8 mouse cellular contexts compared by ENCODE assay signal in genomic region chr6:5255722-5256451, GRCm38 (mm10). TPM values are rescaled to one million over a fixed set of nuclear protein-coding genes. Genes with fewer than 3 reads are reported as not detected.
A peak's percentile ranks its signal among the peaks of the same experiment; 100 is the strongest.
DNase-seq lines count a peak whose midpoint lies in the region; ATAC-seq and TF ChIP-seq lines count a peak whose summit lies in the region.

Gene Pon3 (minus strand): TSS chr6:5256286.

- peak within 1 kb of the TSS; percentile 26; the same call in 1 of the 2 replicates for H3K4me3 ChIP-seq in embryonic facial prominence, embryonic 11.5 days (ENCODE audit: low read depth, low read length)
- H3K4me3 ChIP-seq in kidney, adult 2 months (ENCODE audit: insufficient read depth, low read depth, low read length), result peak within 1 kb of the TSS; percentile 71
- H3K4me3 ChIP-seq in liver, postnatal 0 days (ENCODE audit: low read depth, low read length), result peak within 1 kb of the TSS; percentile 67
- peak within 1 kb of the TSS; percentile 22 for H3K4me3 ChIP-seq in neural tube, embryonic 12.5 days

- no peaks in the 10 kb centered on the region for H3K36me3 ChIP-seq in embryonic facial prominence, embryonic 11.5 days (replicated peaks; ENCODE audit: control insufficient read depth, insufficient read depth, low read depth, low read length)
- H3K36me3 ChIP-seq in kidney, adult 2 months (ENCODE audit: control insufficient read depth, insufficient read depth, low read length), result no peaks in the 10 kb centered on the region
- no peaks in the 10 kb centered on the region for H3K36me3 ChIP-seq in liver, postnatal 0 days (replicated peaks; ENCODE audit: insufficient read depth, low read length)
- no peaks in the 10 kb centered on the region for H3K36me3 ChIP-seq in neural tube, embryonic 12.5 days

- H3K4me1 ChIP-seq in embryonic facial prominence, embryonic 11.5 days (ENCODE audit: control insufficient read depth, insufficient read depth, low read length), result peaks cover 5% of the 10 kb centered on the region
- no peaks in the 10 kb centered on the region for H3K4me1 ChIP-seq in kidney, adult 2 months (ENCODE audit: control insufficient read depth, insufficient read depth, low read length)
- peaks cover 11% of the 10 kb centered on the region for H3K4me1 ChIP-seq in liver, postnatal 0 days (ENCODE audit: insufficient read depth)
- peaks cover 5% of the 10 kb centered on the region; the same call in 1 of the 2 replicates for H3K4me1 ChIP-seq in neural tube, embryonic 12.5 days

- WGBS in embryonic facial prominence, embryonic 11.5 days, result 10% methylated on average over 16 of the region's 16 CpGs
- WGBS in kidney, adult 2 months, result 4% methylated on average over 16 of the region's 16 CpGs
- 2% methylated on average over 16 of the region's 16 CpGs for WGBS in liver, postnatal 0 days (ENCODE audit: insufficient replicate concordance)
- 10% methylated on average over 16 of the region's 16 CpGs for WGBS in neural tube, embryonic 12.5 days

- peak; percentile 22 to 29 for DNase-seq in right cerebral cortex, postnatal 10 days (ENCODE audit: low spot score in 2 of 2)
- no peak for DNase-seq in right cerebral cortex, postnatal 36 days (ENCODE audit: low spot score in 2 of 2)
- DNase-seq in embryonic facial prominence, embryonic 11.5 days (ENCODE audit: low spot score), result peak; percentile 47
- DNase-seq in heart, adult 9 months (ENCODE audit: low spot score in 2 of 2), result peak; percentile 53 to 73
- peak; percentile 70 for DNase-seq in kidney, adult 2 months
- peak; percentile 72 for DNase-seq in liver, postnatal 0 days
- DNase-seq in thymus, postnatal 10 days (ENCODE audit: low spot score in 2 of 2), result peak; percentile 4 to 23

- peak within 1 kb of the TSS; percentile 47 for H3K4me2 ChIP-seq in embryonic facial prominence, embryonic 11.5 days (ENCODE audit: low read depth, low read length)
- H3K4me2 ChIP-seq in liver, postnatal 0 days (ENCODE audit: low read depth, low read length), result peak within 1 kb of the TSS; percentile 87
- H3K4me2 ChIP-seq in neural tube, embryonic 12.5 days (replicated peaks), result peak within 1 kb of the TSS; percentile 52

- TF ChIP-seq CTCF in kidney, adult 2 months (conservative IDR thresholded peaks at IDR 0.05; ENCODE audit: insufficient read depth, insufficient read length, low read depth, low read length), result no peak
- peak; percentile 26; the same call in 1 of the 2 replicates for TF ChIP-seq CTCF in liver, postnatal 0 days (IDR thresholded peaks at IDR 0.05; ENCODE audit: low read depth)

- peak; percentile 73 for ATAC-seq in embryonic facial prominence, embryonic 11.5 days (replicated peaks; ENCODE audit: insufficient number of reproducible peaks, low FRiP score, low TSS enrichment, low read depth)
- ATAC-seq in liver, postnatal 0 days, result peak; percentile 96
- ATAC-seq in neural tube, embryonic 12.5 days (ENCODE audit: low FRiP score, low read depth), result peak; percentile 70; the same call in 1 of the 2 replicates

- H3K27ac ChIP-seq in embryonic facial prominence, embryonic 11.5 days (replicated peaks; ENCODE audit: low read depth, low read length), result no peak within 1 kb of the TSS
- H3K27ac ChIP-seq in kidney, adult 2 months (ENCODE audit: insufficient read depth, low read depth, low read length), result peak within 1 kb of the TSS; percentile 45; the same call in 1 of the 2 replicates
- peak within 1 kb of the TSS; percentile 67 for H3K27ac ChIP-seq in liver, postnatal 0 days (ENCODE audit: low read depth)
- H3K27ac ChIP-seq in neural tube, embryonic 12.5 days, result no peak within 1 kb of the TSS

- TF ChIP-seq POLR2A in kidney, adult 2 months (IDR thresholded peaks at IDR 0.05; ENCODE audit: low read depth, low read length), result no peak

- no peak for TF ChIP-seq EP300 in liver, postnatal 0 days (IDR thresholded peaks at IDR 0.05; ENCODE audit: low read depth)

- no peaks in the 10 kb centered on the region for H3K9me3 ChIP-seq in embryonic facial prominence, embryonic 11.5 days (replicated peaks; ENCODE audit: control insufficient read depth, low read length)
- H3K9me3 ChIP-seq in liver, postnatal 0 days (ENCODE audit: low read length), result no peaks in the 10 kb centered on the region
- H3K9me3 ChIP-seq in neural tube, embryonic 12.5 days, result no peaks in the 10 kb centered on the region

- peak within 1 kb of the TSS; percentile 34 for H3K9ac ChIP-seq in embryonic facial prominence, embryonic 11.5 days (replicated peaks; ENCODE audit: low read length)
- H3K9ac ChIP-seq in liver, postnatal 0 days (replicated peaks), result peak within 1 kb of the TSS; percentile 75
- H3K9ac ChIP-seq in neural tube, embryonic 12.5 days, result 0 out of 2 replicates have a peak within 1 kb of the TSS, but pooled peaks have one; percentile 13

- H3K27me3 ChIP-seq in embryonic facial prominence, embryonic 11.5 days (ENCODE audit: control insufficient read depth, insufficient read depth, low read length), result no peaks in the 10 kb centered on the region
- H3K27me3 ChIP-seq in kidney, adult 2 months (replicated peaks; ENCODE audit: control insufficient read depth, insufficient read depth, low read length), result no peaks in the 10 kb centered on the region
- no peaks in the 10 kb centered on the region for H3K27me3 ChIP-seq in liver, postnatal 0 days (ENCODE audit: insufficient read depth, low read length)
- H3K27me3 ChIP-seq in neural tube, embryonic 12.5 days (replicated peaks), result no peaks in the 10 kb centered on the region

RNA-seq across cellular contexts. Expression of gene Pon3, which starts in this region (rescaled TPM):
- polyA plus RNA-seq in embryonic facial prominence, embryonic 11.5 days (2014; fragmentation: Nextera tagmentation; extraction: Ambion mirVana), result 4.2 and 6.6 TPM in 2 replicates
- 8.7 and 11.4 TPM in 2 replicates for polyA plus RNA-seq in kidney, adult 2 months (2012; rRNA removed)
- 43.3 and 44.4 TPM in 2 replicates for polyA plus RNA-seq in liver, postnatal 0 days (2015; fragmentation: Nextera tagmentation; extraction: Ambion mirVana)
- polyA plus RNA-seq in neural tube, embryonic 12.5 days (2016; fragmentation: Nextera tagmentation; extraction: Ambion mirVana), result 5.8 and 6.3 TPM in 2 replicates

Comparison
In these comparisons a context has a peak if more than half of its experiments do, and no peak if none do; other contexts are left out.
1. DNase-seq: peak in right cerebral cortex, postnatal 10 days (2 of 2), embryonic facial prominence, embryonic 11.5 days (single experiment), heart, adult 9 months (2 of 2), kidney, adult 2 months (single experiment), liver, postnatal 0 days (single experiment) and thymus, postnatal 10 days (2 of 2); none in right cerebral cortex, postnatal 36 days (0 of 2).
2. H3K27ac ChIP-seq: peak in kidney, adult 2 months (single experiment) and liver, postnatal 0 days (single experiment); none in embryonic facial prominence, embryonic 11.5 days (single experiment) and neural tube, embryonic 12.5 days (single experiment).
3. H3K9ac ChIP-seq: peak in every context shown above with its lines; median percentile 75 in liver, postnatal 0 days; 34 in embryonic facial prominence, embryonic 11.5 days; 13 in neural tube, embryonic 12.5 days.
4. Peak in every context shown above with its lines, with median percentiles within 50 percentile points of each other: ATAC-seq, H3K4me2 ChIP-seq and H3K4me3 ChIP-seq.